Mouse (Mus musculus) liver, embryonic 13.5 days (tissue): ENCODE results near the gene Lyrm7. TPM values are rescaled to one million over a fixed set of nuclear protein-coding genes. Genes with fewer than 3 reads are reported as not detected.

Experiments
- ATAC-seq: fragments of 200-750 bp; cut with Nextera tagmentation; 2 replicates; pipeline ENCODE4 v1.8.0; 2017; ENCODE audit warnings: low read depth, mild to moderate bottlenecking, moderate number of reproducible peaks, moderate library complexity
- DNase-seq: peaks from one replicate; pipeline ENCODE4 v3.0.0; 2022
- H3K27ac ChIP-seq: fragments of 300-500 bp; sonication (generic); 2 replicates; pipeline ENCODE4 v1.5.1; 2015; ENCODE audit warnings: moderate library complexity, mild to moderate bottlenecking, inconsistent platforms
- H3K27me3 ChIP-seq: fragments of 300-500 bp; sonication (generic); 2 replicates; pipeline ENCODE4 v1.6.1; 2015; ENCODE audit warnings: mild to moderate bottlenecking, inconsistent platforms
- H3K36me3 ChIP-seq: fragments of 300-500 bp; sonication (generic); 2 replicates; pipeline ENCODE4 v1.6.1; 2015; ENCODE audit warnings: mild to moderate bottlenecking, inconsistent platforms
- H3K4me1 ChIP-seq: fragments of 300-500 bp; sonication (generic); replicated peaks from 2 replicates; pipeline ENCODE4 v1.6.1; 2015; ENCODE audit warnings: inconsistent platforms
- H3K4me2 ChIP-seq: fragments of 300-500 bp; sonication (generic); 2 replicates; pipeline ENCODE4 v1.6.1; 2015; ENCODE audit warnings: inconsistent platforms, mild to moderate bottlenecking, moderate library complexity
- H3K4me3 ChIP-seq: fragments of 300-500 bp; sonication (generic); replicated peaks from 2 replicates; pipeline ENCODE4 v1.5.1; 2015; ENCODE audit warnings: mild to moderate bottlenecking, inconsistent platforms
- H3K9ac ChIP-seq: fragments of 300-500 bp; sonication (generic); 2 replicates; pipeline ENCODE4 v1.6.1; 2015; ENCODE audit warnings: mild to moderate bottlenecking, inconsistent platforms
- H3K9me3 ChIP-seq: fragments of 300-500 bp; sonication (generic); replicated peaks from 2 replicates; pipeline ENCODE4 v1.6.1; 2016; ENCODE audit warnings: inconsistent platforms
- WGBS: fragments of 180-500 bp; shearing (Covaris S2); methylation state at CpG from one replicate; pipeline ENCODE4 v1.1.7; 2015; ENCODE audit not compliant: insufficient replicate concordance; 5-methylcytosine and 5-hydroxymethylcytosine counted together
- polyA plus RNA-seq: library from polyadenylated mRNA; unstranded; fragments of >200 nt; fragmentation: Nextera tagmentation; extraction: Ambion mirVana; gene quantifications from 2 replicates; pipeline ENCODE4 v1.2.1, GENCODE M21; 2015

Gene Lyrm7
- polyA plus RNA-seq, 1 experiment from 2014 or later = 5.6 TPM

GRCm38 (mm10) chr11:54879922-54880321, 19.2 kb upstream of the Lyrm7 start:
- Histone ChIP-seq H3K4me3 (no peak overlapping the region), H3K27ac (no peak overlapping the region), H3K9ac (no peak overlapping the region), H3K9me3 (no peaks in the 10 kb centered on the region), H3K4me2 (no peak overlapping the region), H3K36me3 (no peaks in the 10 kb centered on the region), H3K27me3 (no peaks in the 10 kb centered on the region), H3K4me1 (peaks cover 16% of the 10 kb centered on the region)
- 21% methylated on average over 10 of the region's 10 CpGs for WGBS
- no peak for ATAC-seq
- DNase-seq = no peak

DNA sequence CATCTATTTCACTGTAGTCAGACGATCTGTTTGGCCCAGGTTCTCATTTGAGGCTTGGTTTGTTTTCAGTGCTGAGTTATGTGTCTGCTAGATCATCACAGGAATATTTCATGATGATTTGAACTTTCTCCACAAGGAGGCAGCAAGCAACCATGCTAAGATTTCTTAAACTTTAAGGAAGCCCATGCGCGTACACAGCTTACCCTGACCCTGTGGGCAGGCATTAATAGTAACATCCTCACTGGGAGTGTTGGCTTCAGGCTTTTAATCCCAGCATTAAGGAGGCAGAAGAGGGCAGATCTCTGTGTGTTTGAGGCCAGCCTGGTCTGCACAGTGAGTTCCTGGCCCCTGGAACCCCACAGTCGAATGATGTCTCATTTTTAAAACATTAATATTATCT, 18.7 kb upstream of the Lyrm7 start:
- peaks cover 16% of the 10 kb centered on the region for H3K4me1 ChIP-seq
- H3K9ac ChIP-seq = no peak overlapping the region
- 18% methylated on average over 4 of the region's 4 CpGs for WGBS
- peaks cover 2% of the 10 kb centered on the region for H3K36me3 ChIP-seq
- no peak overlapping the region for H3K27ac ChIP-seq
- DNase-seq = no peak
- H3K4me2 ChIP-seq = no peak overlapping the region
- H3K27me3 ChIP-seq = no peaks in the 10 kb centered on the region
- no peak overlapping the region for H3K4me3 ChIP-seq
- H3K9me3 ChIP-seq = no peaks in the 10 kb centered on the region
- ATAC-seq = no peak

DNA sequence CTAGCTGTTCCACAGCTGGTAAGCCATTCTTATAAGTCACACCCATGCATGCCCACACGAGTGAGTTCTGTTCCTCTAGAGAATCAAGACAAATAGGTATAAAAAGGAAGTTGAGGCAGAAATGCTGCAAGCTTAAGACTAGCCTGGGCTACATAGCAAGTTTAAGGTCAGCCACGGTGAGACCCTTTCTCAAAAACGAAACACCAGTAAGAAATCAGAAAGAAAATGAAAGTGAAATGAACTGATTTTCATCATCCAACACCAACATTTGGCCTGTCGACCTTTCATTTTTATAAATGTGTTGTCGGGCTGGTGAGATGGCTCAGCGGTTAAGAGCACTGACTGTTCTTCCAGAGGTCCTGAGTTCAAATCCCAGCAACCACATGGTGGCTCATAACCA, 18.2 kb upstream of the Lyrm7 start:
- Histone ChIP-seq H3K4me2 (no peak overlapping the region), H3K4me3 (no peak overlapping the region), H3K9me3 (no peaks in the 10 kb centered on the region), H3K36me3 (peaks cover 7% of the 10 kb centered on the region), H3K9ac (no peak overlapping the region), H3K27ac (no peak overlapping the region), H3K4me1 (peaks cover 16% of the 10 kb centered on the region), H3K27me3 (no peaks in the 10 kb centered on the region)
- no peak for DNase-seq
- 54% methylated on average over 6 of the region's 6 CpGs for WGBS
- ATAC-seq = no peak

- ATAC-seq = no peak
- H3K4me3 ChIP-seq = no peak overlapping the region
- H3K27ac ChIP-seq = no peak overlapping the region
- no peak overlapping the region for H3K4me2 ChIP-seq
- peaks cover 12% of the 10 kb centered on the region for H3K4me1 ChIP-seq
- WGBS = 72% methylated on average over 5 of the region's 5 CpGs
- H3K9me3 ChIP-seq = no peaks in the 10 kb centered on the region
- no peak for DNase-seq
- peaks cover 34% of the 10 kb centered on the region for H3K36me3 ChIP-seq
- no peak overlapping the region for H3K9ac ChIP-seq
- no peaks in the 10 kb centered on the region for H3K27me3 ChIP-seq
Observed at GRCm38 (mm10) chr11:54876031-54876430, 15.3 kb upstream of the Lyrm7 start.

DNA sequence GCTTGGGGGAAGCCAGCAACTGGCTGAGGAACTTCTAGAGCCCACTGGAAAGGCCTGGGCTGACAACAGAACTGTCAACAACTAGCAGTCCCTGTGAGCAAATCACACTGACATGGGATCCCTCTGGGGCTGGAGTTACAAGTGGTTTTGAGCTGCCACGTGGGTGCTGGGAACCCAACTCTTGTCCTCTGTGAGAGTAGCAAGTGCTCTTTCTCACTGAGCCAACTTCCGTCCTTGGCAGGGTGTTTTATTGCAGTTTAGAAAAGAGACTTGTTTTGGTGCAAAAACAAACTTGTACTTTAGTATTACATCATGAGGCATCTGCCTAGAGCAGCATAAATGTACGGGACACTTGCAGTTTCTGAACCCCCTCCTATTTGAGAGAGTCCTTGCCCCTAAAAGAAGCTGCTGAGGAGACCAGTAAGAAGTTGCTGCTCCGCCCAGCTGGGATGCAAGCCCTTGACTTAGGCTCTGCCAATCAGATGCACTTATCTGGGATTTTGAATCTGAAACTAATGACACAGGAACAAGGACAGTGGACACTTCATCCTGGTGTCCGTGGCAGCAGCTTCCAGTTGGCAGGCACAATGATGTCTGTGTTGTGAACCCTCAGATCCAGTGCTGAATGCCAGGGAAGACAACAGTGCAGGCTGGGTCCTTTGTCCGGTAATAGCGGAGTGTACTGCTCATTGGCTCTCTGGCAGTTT, 11.3 kb upstream of the Lyrm7 start:
- peaks cover 66% of the 10 kb centered on the region for H3K36me3 ChIP-seq
- no peak overlapping the region for H3K9ac ChIP-seq
- DNase-seq (no peak), ATAC-seq (no peak)
- H3K4me2 ChIP-seq = no peak overlapping the region
- no peak overlapping the region for H3K27ac ChIP-seq
- no peak overlapping the region for H3K4me3 ChIP-seq
- 74% methylated on average over 7 of the region's 7 CpGs for WGBS
- no peaks in the 10 kb centered on the region for H3K9me3 ChIP-seq
- H3K4me1 ChIP-seq = peaks cover 29% of the 10 kb centered on the region
- no peaks in the 10 kb centered on the region for H3K27me3 ChIP-seq

GRCm38 (mm10) chr11:54869318-54869717, 8.6 kb upstream of the Lyrm7 start:
- H3K4me1 ChIP-seq = peaks cover 45% of the 10 kb centered on the region
- H3K27me3 ChIP-seq = no peaks in the 10 kb centered on the region
- H3K9me3 ChIP-seq = no peaks in the 10 kb centered on the region
- H3K36me3 ChIP-seq = peaks cover 63% of the 10 kb centered on the region
- H3K9ac ChIP-seq = peak overlapping the region; percentile 32; the same call in 1 of the 2 replicates
- ATAC-seq (no peak), DNase-seq (peak; percentile 25)
- peak overlapping the region; percentile 87 for H3K4me2 ChIP-seq
- H3K4me3 ChIP-seq = no peak overlapping the region
- peak overlapping the region; percentile 92 for H3K27ac ChIP-seq
- 73% methylated on average over 3 of the region's 3 CpGs for WGBS

- Histone ChIP-seq H3K4me1 (peaks cover 45% of the 10 kb centered on the region), H3K4me2 (peak overlapping the region; percentile 87), H3K4me3 (peak overlapping the region; percentile 82), H3K36me3 (peaks cover 54% of the 10 kb centered on the region), H3K9me3 (no peaks in the 10 kb centered on the region), H3K27ac (peak overlapping the region; percentile 92), H3K27me3 (no peaks in the 10 kb centered on the region), H3K9ac (peak overlapping the region; percentile 94)
- 34% methylated on average over 2 of the region's 2 CpGs for WGBS
- DNase-seq (no peak), ATAC-seq (no peak)
Observed at GRCm38 (mm10) chr11:54868445-54868844, 7.7 kb upstream of the Lyrm7 start.

GRCm38 (mm10) chr11:54867903-54868434, 7.3 kb upstream of the Lyrm7 start:
- ATAC-seq (no peak), DNase-seq (no peak)
- Histone ChIP-seq H3K4me3 (peak overlapping the region; percentile 82), H3K4me2 (peak overlapping the region; percentile 87), H3K9ac (peak overlapping the region; percentile 94), H3K9me3 (no peaks in the 10 kb centered on the region), H3K36me3 (peaks cover 51% of the 10 kb centered on the region), H3K27me3 (no peaks in the 10 kb centered on the region), H3K4me1 (peaks cover 49% of the 10 kb centered on the region), H3K27ac (peak overlapping the region; percentile 92)
- 62% methylated on average over 3 of the region's 3 CpGs for WGBS

GRCm38 (mm10) chr11:54867049-54867385, 6.3 kb upstream of the Lyrm7 start:
- DNase-seq = peak; percentile 55
- peak; percentile 69 for ATAC-seq
- Histone ChIP-seq H3K27ac (peak overlapping the region; percentile 92), H3K36me3 (peaks cover 41% of the 10 kb centered on the region), H3K27me3 (no peaks in the 10 kb centered on the region), H3K9me3 (no peaks in the 10 kb centered on the region), H3K4me3 (peak overlapping the region; percentile 82), H3K9ac (peak overlapping the region; percentile 94), H3K4me2 (peak overlapping the region; percentile 87), H3K4me1 (peaks cover 53% of the 10 kb centered on the region)
- WGBS = under 1% methylated on average over 5 of the region's 5 CpGs

- under 1% methylated on average over 107 of the region's 107 CpGs for WGBS
- Histone ChIP-seq H3K4me3 (peak within 1 kb of the TSS; percentile 82), H3K27me3 (no peaks in the 10 kb centered on the region), H3K4me1 (peaks cover 58% of the 10 kb centered on the region), H3K27ac (peak within 1 kb of the TSS; percentile 92), H3K36me3 (peaks cover 35% of the 10 kb centered on the region), H3K9ac (peak within 1 kb of the TSS; percentile 94), H3K9me3 (no peaks in the 10 kb centered on the region), H3K4me2 (peak within 1 kb of the TSS; percentile 87)
- peak; percentile 82 for ATAC-seq
- peak; percentile 85 for DNase-seq
Observed at GRCm38 (mm10) chr11:54866119-54867048, 5.7 kb upstream of the Lyrm7 start, which contains the start of gene Hint1. TSS of gene Hint1 (plus strand) at chr11:54866383.

DNA sequence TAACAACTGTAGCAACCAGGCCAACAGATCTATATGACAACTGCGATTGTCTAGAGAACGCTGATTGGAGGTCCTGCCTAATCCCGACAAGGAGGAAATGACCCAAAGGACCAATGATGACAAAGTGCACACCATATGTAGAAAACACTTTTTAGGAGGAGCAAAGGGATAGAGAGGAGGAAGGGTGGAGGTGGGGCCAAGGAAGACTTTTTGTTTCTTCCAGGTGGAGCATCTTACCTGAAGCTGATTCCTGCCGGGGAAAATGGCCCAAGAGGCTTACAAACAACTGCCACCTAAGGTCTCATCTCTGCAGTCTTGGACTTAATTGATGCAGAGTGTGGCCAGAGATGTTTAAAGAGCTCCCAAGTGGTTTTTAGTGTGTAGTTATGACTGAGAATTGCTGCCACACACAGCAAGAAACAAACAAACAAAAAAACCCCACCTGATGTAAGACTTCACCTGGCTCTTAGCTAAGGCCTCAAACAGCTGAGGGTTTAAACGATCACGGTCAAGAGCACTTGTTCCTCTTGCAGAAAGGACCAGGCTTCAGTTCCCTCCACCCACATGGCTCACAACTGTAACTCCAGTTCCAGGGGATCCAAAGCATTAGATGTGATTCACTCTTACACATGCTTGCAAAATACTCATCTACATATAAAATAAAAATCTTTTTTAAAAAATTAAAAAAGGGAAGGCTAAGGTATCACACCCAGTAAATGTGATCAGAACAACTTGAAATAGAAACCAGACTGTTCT, 4.8 kb upstream of the Lyrm7 start:
- H3K4me1 ChIP-seq = peaks cover 62% of the 10 kb centered on the region
- no peaks in the 10 kb centered on the region for H3K27me3 ChIP-seq
- 61% methylated on average over 6 of the region's 6 CpGs for WGBS
- ATAC-seq (no peak), DNase-seq (no peak)
- peaks cover 27% of the 10 kb centered on the region for H3K36me3 ChIP-seq
- H3K9me3 ChIP-seq = no peaks in the 10 kb centered on the region
- H3K4me3 ChIP-seq = peak overlapping the region; percentile 82
- H3K9ac ChIP-seq = peak overlapping the region; percentile 94
- H3K4me2 ChIP-seq = peak overlapping the region; percentile 87
- peak overlapping the region; percentile 92; the same call in 1 of the 2 replicates for H3K27ac ChIP-seq
